Mouse (Mus musculus) heart, postnatal 0 days (tissue): Measurements from ENCODE around the gene Wdr66.

Experiments
- CTCF ChIP-seq: IDR thresholded peaks from 2 replicates; pipeline ENCODE4 v1.5.1; 2016; ENCODE audit warnings: antibody characterized with exemption, control low read depth, low read depth
- EP300 ChIP-seq: IDR thresholded peaks from 2 replicates; pipeline ENCODE4 v1.6.1; 2016; ENCODE audit warnings: antibody characterized with exemption, low read depth

- TF ChIP-seq CTCF (no peak), EP300 (no peak)
Measured at GRCm38 (mm10) chr5:123236426-123236825, 15.5 kb upstream of the Wdr66 start.
